ENCODE assay signal across 8 mouse cellular contexts in the genomic region with DNA sequence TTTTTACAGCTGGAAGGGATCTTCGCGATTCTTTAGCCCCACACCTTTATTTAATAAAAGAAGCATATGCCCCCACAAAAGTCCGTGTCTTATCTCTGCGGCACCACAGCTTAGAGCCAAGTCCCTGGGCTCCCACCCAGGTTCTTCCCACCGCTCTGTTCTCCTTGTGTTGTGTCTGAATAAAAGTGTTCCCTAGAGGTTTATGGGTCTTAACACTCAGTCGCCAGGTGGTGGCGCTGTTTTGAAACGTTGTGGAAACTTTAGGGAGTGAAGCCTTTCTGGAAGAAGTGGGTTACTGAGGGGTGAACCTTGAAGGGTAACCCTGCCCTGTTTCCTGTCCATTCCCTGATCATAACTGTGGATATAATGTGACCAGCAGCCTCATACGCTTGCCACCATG.
DNase-seq lines count a peak whose midpoint lies in the region; ATAC-seq and TF ChIP-seq lines count a peak whose summit lies in the region.

No protein-coding gene starts in this region.

- no peaks in the 10 kb centered on the region for H3K9me3 ChIP-seq in midbrain, embryonic 14.5 days (ENCODE audit: control insufficient read depth, low read length)
- H3K9me3 ChIP-seq in midbrain, embryonic 15.5 days: no peaks in the 10 kb centered on the region
- no peaks in the 10 kb centered on the region for H3K9me3 ChIP-seq in stomach, postnatal 0 days (ENCODE audit: control insufficient read depth, low read length)

- DNase-seq in gastrocnemius, adult 18-20 months (ENCODE audit: low spot score): peak; percentile 13
- DNase-seq in gastrocnemius, postnatal 25 days: no peak
- peak; percentile 66 for DNase-seq in midbrain, embryonic 14.5 days
- peak; percentile 37 for DNase-seq in embryo, embryonic 9.5 days (ENCODE audit: extremely low spot score)
- peak; percentile 16 to 35 for DNase-seq in layer of hippocampus, postnatal 36 days
- DNase-seq in stomach, postnatal 0 days (ENCODE audit: low spot score): peak; percentile 44
- DNase-seq in spleen, postnatal 4 days (ENCODE audit: low spot score in 2 of 2): no peak

- no peaks in the 10 kb centered on the region for H3K36me3 ChIP-seq in midbrain, embryonic 14.5 days (ENCODE audit: control insufficient read depth, insufficient read depth, low read length)
- no peaks in the 10 kb centered on the region for H3K36me3 ChIP-seq in midbrain, embryonic 15.5 days (replicated peaks)
- no peaks in the 10 kb centered on the region for H3K36me3 ChIP-seq in stomach, postnatal 0 days (ENCODE audit: control insufficient read depth, insufficient read depth, low read length)

- peak; percentile 64 for TF ChIP-seq CTCF in stomach, postnatal 0 days (IDR thresholded peaks at IDR 0.05; ENCODE audit: low read depth)

- no peak for ATAC-seq in midbrain, embryonic 14.5 days (ENCODE audit: low FRiP score, low TSS enrichment)
- ATAC-seq in midbrain, embryonic 15.5 days (replicated peaks): no peak
- ATAC-seq in stomach, postnatal 0 days (ENCODE audit: low FRiP score, low TSS enrichment): no peak

- no peaks in the 10 kb centered on the region for H3K27me3 ChIP-seq in midbrain, embryonic 14.5 days (ENCODE audit: control insufficient read depth, insufficient read depth, low read length)
- no peaks in the 10 kb centered on the region for H3K27me3 ChIP-seq in midbrain, embryonic 15.5 days (replicated peaks)
- H3K27me3 ChIP-seq in stomach, postnatal 0 days (ENCODE audit: control insufficient read depth, insufficient read depth, low read length): no peaks in the 10 kb centered on the region

- TF ChIP-seq EP300 in stomach, postnatal 0 days (optimal IDR thresholded peaks at IDR 0.05): no peak

- no peak overlapping the region for H3K4me3 ChIP-seq in midbrain, embryonic 14.5 days (replicated peaks; ENCODE audit: low read depth, low read length)
- H3K4me3 ChIP-seq in midbrain, embryonic 15.5 days: no peak overlapping the region
- no peak overlapping the region for H3K4me3 ChIP-seq in stomach, postnatal 0 days (ENCODE audit: low read depth, low read length)

- H3K27ac ChIP-seq in midbrain, embryonic 14.5 days (replicated peaks; ENCODE audit: low read depth, low read length): no peak overlapping the region
- H3K27ac ChIP-seq in midbrain, embryonic 15.5 days: no peak overlapping the region
- H3K27ac ChIP-seq in stomach, postnatal 0 days (replicated peaks): no peak overlapping the region

- no peaks in the 10 kb centered on the region for H3K4me1 ChIP-seq in midbrain, embryonic 14.5 days (ENCODE audit: control insufficient read depth, insufficient read depth, low read length)
- no peaks in the 10 kb centered on the region for H3K4me1 ChIP-seq in midbrain, embryonic 15.5 days
- no peaks in the 10 kb centered on the region for H3K4me1 ChIP-seq in stomach, postnatal 0 days (replicated peaks; ENCODE audit: control insufficient read depth, insufficient read depth)

- no peak overlapping the region for H3K4me2 ChIP-seq in midbrain, embryonic 14.5 days (ENCODE audit: low read length)
- no peak overlapping the region for H3K4me2 ChIP-seq in midbrain, embryonic 15.5 days
- no peak overlapping the region for H3K4me2 ChIP-seq in stomach, postnatal 0 days (replicated peaks; ENCODE audit: low read depth)

- no peak overlapping the region for H3K9ac ChIP-seq in midbrain, embryonic 14.5 days (replicated peaks; ENCODE audit: low read length)
- no peak overlapping the region for H3K9ac ChIP-seq in midbrain, embryonic 15.5 days
- H3K9ac ChIP-seq in stomach, postnatal 0 days (ENCODE audit: low read length): no peak overlapping the region

- WGBS in midbrain, embryonic 14.5 days: 42% methylated on average over 9 of the region's 9 CpGs
- 45% methylated on average over 9 of the region's 9 CpGs for WGBS in midbrain, embryonic 15.5 days
- WGBS in stomach, postnatal 0 days: 43% methylated on average over 9 of the region's 9 CpGs

Comparison
In these comparisons a context has a peak if more than half of its experiments do, and no peak if none do; other contexts are left out.
1. DNase-seq: peak in gastrocnemius, adult 18-20 months (single experiment), midbrain, embryonic 14.5 days (single experiment), embryo, embryonic 9.5 days (single experiment), layer of hippocampus, postnatal 36 days (2 of 2) and stomach, postnatal 0 days (single experiment); none in gastrocnemius, postnatal 25 days (single experiment) and spleen, postnatal 4 days (0 of 2).